Mouse (Mus musculus): Measurements from ENCODE around the gene Aco1.

GRCm38 (mm10) chr4:40148281-40148680 is 5.4 kb downstream of the Aco1 start:
- TF ChIP-seq POLR2A (IDR thresholded peaks at IDR 0.05; ENCODE audit: extremely low read depth, insufficient read depth, low read length) (no peak), CTCF (IDR thresholded peaks at IDR 0.05; ENCODE audit: extremely low read depth, insufficient read depth, low read length) (no peak)

Data from cortical plate, adult 2 months (tissue).